Mouse (Mus musculus): Measurements from ENCODE around the gene Zfp534. TPM values are rescaled to one million over a fixed set of nuclear protein-coding genes. Genes with fewer than 3 reads are reported as not detected.

Zfp534 gene
- polyA plus RNA-seq (2012) = not detected in 2 replicates

DNA sequence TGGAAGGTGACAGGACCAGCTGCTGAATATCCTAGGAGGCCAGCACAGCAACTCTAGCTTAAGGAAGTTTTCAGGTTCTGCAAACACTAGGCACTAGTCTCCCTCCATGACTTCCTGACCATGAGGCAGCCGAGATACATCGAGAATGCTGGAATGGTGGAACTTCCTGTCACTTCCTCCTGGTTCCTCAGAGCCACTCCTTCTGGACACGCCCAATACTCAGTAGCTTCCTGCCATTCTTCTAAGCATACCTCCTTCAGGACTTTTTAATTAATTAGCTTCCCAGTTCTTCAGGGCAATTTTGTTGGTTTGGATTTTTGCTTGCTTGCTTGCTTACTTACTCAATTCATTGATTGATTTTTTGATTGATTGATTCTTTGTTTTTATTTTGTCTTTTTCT is at the start of gene Zfp534:
TSS of gene Zfp534 (minus strand) at position 101 of the 400 bp plus-strand sequence.

GRCm38 (mm10) chr4:147642413-147642812 is 59.9 kb downstream of the Zfp534 start, which contains the start of gene Zfp979:
Zfp979 (minus strand) TSS chr4:147642513.

Other genes with a start within 250 kb of the Zfp534 start
- gene Zfp982, start 210.1 kb downstream of the Zfp534 start, polyA plus RNA-seq (2012) = 0.35 and 0.71 TPM in 2 replicates
- 0.08 TPM in 1 of 2 replicates, not detected in the other for gene Gm16503, start 162.3 kb downstream of the Zfp534 start, polyA plus RNA-seq (2012)
- 0.03 TPM in 1 of 2 replicates, not detected in the other for gene Zfp985, start 149.3 kb downstream of the Zfp534 start, polyA plus RNA-seq (2012)
- gene Zfp979, start 60.0 kb downstream of the Zfp534 start, polyA plus RNA-seq (2012) = 0.11 and 0.17 TPM in 2 replicates
- 0.87 and 1.5 TPM in 2 replicates for gene Zfp984, start 107.2 kb upstream of the Zfp534 start, polyA plus RNA-seq (2012)
- gene Zfp933, start 145.8 kb upstream of the Zfp534 start, polyA plus RNA-seq (2012) = 0.10 and 0.19 TPM in 2 replicates
- 74.9 and 75.5 TPM in 2 replicates for gene Miip, start 166.3 kb upstream of the Zfp534 start, polyA plus RNA-seq (2012)
- 0.31 and 0.38 TPM in 2 replicates for gene Fv1, start 166.4 kb upstream of the Zfp534 start, polyA plus RNA-seq (2012)
- gene Mfn2, start 202.2 kb upstream of the Zfp534 start, polyA plus RNA-seq (2012) = 23.8 and 25.0 TPM in 2 replicates
- gene Plod1, start 234.2 kb upstream of the Zfp534 start, polyA plus RNA-seq (2012) = 7.7 and 10.8 TPM in 2 replicates
- 106 and 121 TPM in 2 replicates for gene 2510039O18Rik, start 238.3 kb upstream of the Zfp534 start, polyA plus RNA-seq (2012)

Data from megakaryocyte-erythroid progenitor cell, adult 5 weeks (primary cell).